Mouse (Mus musculus) hindbrain, postnatal 0 days (tissue): ENCODE data around the gene Skap1. TPM values are rescaled to one million over a fixed set of nuclear protein-coding genes. Genes with fewer than 3 reads are reported as not detected.

Source experiments
- ATAC-seq: fragments of 200-750 bp; cut with Nextera tagmentation; 2 replicates; pipeline ENCODE4 v1.8.0; 2017; ENCODE audit warnings: mild to moderate bottlenecking, moderate TSS enrichment, moderate library complexity
- DNase-seq: peaks from one replicate; pipeline ENCODE4 v3.0.0-alpha.2; 2015; ENCODE audit warnings: low spot score
- H3K27ac ChIP-seq: fragments of 300-500 bp; sonication (generic); 2 replicates; pipeline ENCODE4 v1.5.1; 2014; ENCODE audit warnings: mild to moderate bottlenecking
- H3K27me3 ChIP-seq: fragments of 300-500 bp; sonication (generic); 2 replicates; pipeline ENCODE4 v1.6.1; 2014; ENCODE audit warnings: low read length, mixed read lengths; ENCODE audit not compliant: insufficient read depth
- H3K36me3 ChIP-seq: fragments of 300-500 bp; sonication (generic); 2 replicates; pipeline ENCODE4 v1.6.1; 2014; ENCODE audit warnings: low read length, mixed read lengths; ENCODE audit not compliant: insufficient read depth
- H3K4me1 ChIP-seq: fragments of 300-500 bp; sonication (generic); 2 replicates; pipeline ENCODE4 v1.6.1; 2014; ENCODE audit warnings: antibody characterized with exemption, low read length, mixed read lengths; ENCODE audit not compliant: insufficient read depth
- H3K4me2 ChIP-seq: fragments of 300-500 bp; sonication (generic); 2 replicates; pipeline ENCODE4 v1.6.1; 2014; ENCODE audit warnings: low read depth, mild to moderate bottlenecking, low read length, moderate library complexity, mixed read lengths
- H3K4me3 ChIP-seq: fragments of 300-500 bp; sonication (generic); 2 replicates; pipeline ENCODE4 v1.5.1; 2014; ENCODE audit warnings: low read length
- H3K9ac ChIP-seq: fragments of 300-500 bp; sonication (generic); replicated peaks from 2 replicates; pipeline ENCODE4 v1.6.1; 2014; ENCODE audit warnings: mild to moderate bottlenecking, low read length, moderate library complexity, mixed read lengths
- H3K9me3 ChIP-seq: fragments of 300-500 bp; sonication (generic); 2 replicates; pipeline ENCODE4 v1.6.1; 2016; ENCODE audit warnings: low read length, mixed read lengths
- CTCF ChIP-seq: IDR thresholded peaks from 2 replicates; pipeline ENCODE4 v1.5.1; 2016; ENCODE audit warnings: antibody characterized with exemption, control low read depth, low read depth
- WGBS: fragments of 180-500 bp; shearing (Covaris S2); extraction: QIAGEN DNeasy Blood & Tissue Kit; methylation state at CpG from one replicate; pipeline ENCODE4 v1.1.7; 2014; 5-methylcytosine and 5-hydroxymethylcytosine counted together
- polyA plus RNA-seq: library from polyadenylated mRNA; unstranded; fragments of >200 nt; fragmentation: Nextera tagmentation; extraction: Ambion mirVana; gene quantifications from 2 replicates; pipeline ENCODE4 v1.2.1, GENCODE M21; 2015
- total RNA-seq: library from RNA; depleted of rRNA; stranded (reverse); fragments of >200 nt; gene quantifications from 2 replicates; pipeline ENCODE4 v1.2.3, GENCODE M21; 2014; rRNA removed

Skap1 gene
- 0.83 and 2.5 TPM in 2 replicates for total RNA-seq
- polyA plus RNA-seq = 5.7 and 7.4 TPM in 2 replicates

DNA sequence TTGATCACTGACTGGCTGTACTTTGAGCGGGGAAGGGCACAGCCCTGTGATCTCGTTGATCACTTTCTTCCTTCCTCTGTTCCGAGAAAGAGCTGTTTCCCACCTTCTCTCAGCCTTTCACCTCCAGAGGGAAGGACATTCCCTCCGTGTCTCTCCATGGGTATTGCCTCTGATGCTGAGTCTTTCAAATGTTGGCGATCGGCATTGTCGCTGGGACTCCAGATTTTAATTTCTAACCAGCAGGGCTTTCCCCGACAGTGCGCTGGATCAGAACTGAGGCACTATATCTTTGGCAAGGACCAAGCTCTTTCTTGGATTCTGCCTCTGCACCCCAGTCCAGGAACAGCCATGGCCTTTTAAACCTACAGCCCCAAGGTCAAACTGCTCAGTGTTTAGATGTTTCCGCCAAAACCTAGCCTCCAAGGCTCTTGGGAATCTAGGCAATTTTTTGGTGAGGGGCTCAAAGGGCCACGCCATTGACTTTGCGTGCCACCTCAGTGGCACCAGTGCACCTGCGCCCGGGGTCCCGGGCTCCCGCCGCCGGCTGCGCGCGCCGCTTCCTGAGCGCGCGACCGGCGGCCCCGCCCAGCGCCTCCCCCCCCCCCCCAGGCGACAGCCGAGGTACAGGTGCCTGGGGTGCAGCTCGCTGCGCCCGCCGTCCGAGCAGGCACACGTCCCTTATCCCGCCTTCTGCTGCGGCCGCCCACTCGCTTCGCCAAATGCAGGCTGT lies at the start of gene Skap1:
Skap1 (plus strand) TSS at position 608 of the 730 bp plus-strand sequence.
- H3K9ac ChIP-seq = no peak within 1 kb of the TSS; the same call in 1 of the 2 replicates
- no peaks in the 10 kb centered on the region for H3K9me3 ChIP-seq
- no peak for DNase-seq
- H3K27me3 ChIP-seq = no peaks in the 10 kb centered on the region
- peak within 1 kb of the TSS; percentile 65 for H3K4me2 ChIP-seq
- TF ChIP-seq CTCF = no peak
- WGBS = 6% methylated on average over 39 of the region's 42 CpGs
- peaks cover 21% of the 10 kb centered on the region for H3K4me1 ChIP-seq
- no peak for ATAC-seq
- no peaks in the 10 kb centered on the region for H3K36me3 ChIP-seq
- H3K27ac ChIP-seq = no peak within 1 kb of the TSS
- peak within 1 kb of the TSS; percentile 35 for H3K4me3 ChIP-seq

DNA sequence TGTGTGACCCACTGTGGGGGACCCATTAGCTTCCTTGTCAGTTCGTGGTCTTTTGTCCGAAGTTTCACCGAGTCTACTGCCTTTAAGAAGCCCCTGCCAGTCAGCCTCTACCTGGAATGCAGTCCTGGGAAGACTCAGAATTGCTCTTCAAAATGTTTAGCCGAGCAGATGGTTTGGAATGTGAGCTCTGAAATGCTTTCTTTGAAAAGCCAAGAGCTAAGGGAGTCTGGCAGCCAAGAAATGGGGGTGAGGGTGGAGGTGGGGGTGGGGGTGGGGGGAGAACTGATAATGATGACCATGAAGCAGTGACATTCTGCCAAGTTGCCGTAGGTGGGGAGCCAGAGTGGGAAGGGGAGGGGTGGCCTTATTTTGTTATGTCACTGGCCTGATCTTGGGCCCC lies 43.3 kb upstream of the Skap1 start:
- no peak overlapping the region for H3K4me3 ChIP-seq
- H3K9me3 ChIP-seq = no peaks in the 10 kb centered on the region
- H3K27ac ChIP-seq = no peak overlapping the region
- DNase-seq (no peak), ATAC-seq (no peak)
- no peak overlapping the region for H3K9ac ChIP-seq
- peaks cover 4% of the 10 kb centered on the region; the same call in 1 of the 2 replicates for H3K4me1 ChIP-seq
- no peaks in the 10 kb centered on the region for H3K36me3 ChIP-seq
- WGBS = 33% methylated on average over 5 of the region's 5 CpGs
- H3K27me3 ChIP-seq = no peaks in the 10 kb centered on the region
- no peak overlapping the region for H3K4me2 ChIP-seq
- TF ChIP-seq CTCF = no peak

DNA sequence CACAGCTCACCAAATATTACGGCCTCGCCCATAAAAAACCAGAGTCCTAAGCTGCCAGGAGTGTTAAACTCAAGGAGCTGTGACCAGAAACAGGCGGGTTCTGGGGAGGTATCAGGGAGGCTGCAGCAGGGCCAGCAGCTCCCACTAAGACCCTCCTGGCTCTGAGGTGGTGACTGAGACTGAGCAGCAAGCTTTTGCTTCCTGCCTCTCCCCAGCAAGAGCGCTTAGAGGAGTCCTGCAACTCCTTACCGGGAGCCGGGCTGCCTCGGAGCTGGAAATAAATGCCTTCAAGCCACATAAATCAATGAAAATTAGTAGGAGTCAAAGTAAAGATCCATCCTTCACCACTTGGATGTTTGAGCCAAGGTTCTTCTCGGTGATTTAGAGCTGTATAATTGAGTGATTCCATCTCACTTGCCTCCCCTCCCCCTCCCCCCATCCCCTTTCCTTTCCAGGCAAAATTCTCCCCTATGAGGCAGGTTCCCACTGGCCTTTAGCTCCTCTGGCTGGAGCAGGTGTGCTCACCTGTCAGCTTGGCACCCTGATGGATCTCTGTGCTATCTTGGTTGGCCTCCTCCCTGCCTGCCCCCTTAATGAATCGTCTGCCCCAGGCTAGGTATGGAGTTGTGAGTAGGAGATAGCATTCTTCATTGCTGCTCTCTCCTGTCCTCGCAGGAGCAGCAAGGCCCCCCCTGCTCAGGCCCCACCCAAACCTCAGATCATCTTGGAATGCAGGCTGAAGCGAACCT lies 42.7 kb upstream of the Skap1 start:
- H3K27ac ChIP-seq = no peak overlapping the region
- no peaks in the 10 kb centered on the region for H3K27me3 ChIP-seq
- peaks cover 4% of the 10 kb centered on the region; the same call in 1 of the 2 replicates for H3K4me1 ChIP-seq
- H3K9ac ChIP-seq = no peak overlapping the region
- DNase-seq = no peak
- H3K36me3 ChIP-seq = no peaks in the 10 kb centered on the region
- no peaks in the 10 kb centered on the region for H3K9me3 ChIP-seq
- no peak for TF ChIP-seq CTCF
- no peak overlapping the region for H3K4me2 ChIP-seq
- WGBS = 52% methylated on average over 11 of the region's 11 CpGs
- H3K4me3 ChIP-seq = no peak overlapping the region
- no peak for ATAC-seq

DNA sequence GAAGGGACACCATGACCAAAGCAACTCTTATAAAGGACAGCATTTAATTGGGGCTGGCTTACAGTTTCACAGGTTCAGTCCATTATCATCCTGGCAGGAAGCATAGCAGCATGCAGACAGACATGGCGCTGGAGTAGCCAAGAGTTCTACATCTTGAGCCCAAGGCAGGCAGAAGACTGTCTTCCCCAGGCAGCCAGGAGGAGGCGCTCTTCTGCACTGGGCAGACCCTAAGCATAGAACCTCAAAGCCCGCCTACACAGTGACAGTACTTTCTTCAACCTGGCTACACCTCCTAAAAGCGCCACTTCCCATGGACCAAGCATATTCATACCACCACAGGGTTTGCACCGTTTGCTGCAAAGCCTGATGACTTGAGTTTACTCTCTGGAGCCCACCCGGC lies 39.2 kb upstream of the Skap1 start:
- ATAC-seq (no peak), DNase-seq (no peak)
- Histone ChIP-seq H3K27me3 (no peaks in the 10 kb centered on the region), H3K9me3 (no peaks in the 10 kb centered on the region), H3K4me3 (no peak overlapping the region), H3K36me3 (no peaks in the 10 kb centered on the region), H3K27ac (no peak overlapping the region), H3K9ac (no peak overlapping the region), H3K4me2 (no peak overlapping the region), H3K4me1 (peaks cover 4% of the 10 kb centered on the region; the same call in 1 of the 2 replicates)
- TF ChIP-seq CTCF = no peak
- 92% methylated on average over 6 of the region's 6 CpGs for WGBS

DNA sequence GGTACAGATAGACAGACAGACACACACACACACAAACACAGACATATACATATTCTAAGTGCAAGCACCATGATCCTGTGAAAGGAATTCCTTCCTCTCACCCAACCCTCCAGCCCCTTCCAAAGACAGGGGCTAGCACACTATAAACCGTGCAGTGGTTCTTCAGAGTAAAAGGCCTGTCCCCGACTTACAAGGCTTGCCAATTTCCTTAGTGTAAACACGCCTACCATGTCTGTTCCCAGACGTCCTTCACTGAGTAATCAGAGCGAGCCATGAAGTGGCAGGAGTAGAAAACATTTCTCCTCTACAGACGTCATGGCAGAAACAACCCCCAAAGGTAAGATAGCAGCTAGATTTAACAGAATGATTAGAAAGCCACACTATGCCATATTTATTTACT lies 38.2 kb upstream of the Skap1 start:
- TF ChIP-seq CTCF = no peak
- no peak overlapping the region for H3K4me3 ChIP-seq
- no peaks in the 10 kb centered on the region for H3K9me3 ChIP-seq
- peaks cover 4% of the 10 kb centered on the region; the same call in 1 of the 2 replicates for H3K4me1 ChIP-seq
- no peak overlapping the region for H3K27ac ChIP-seq
- H3K9ac ChIP-seq = no peak overlapping the region
- no peaks in the 10 kb centered on the region for H3K36me3 ChIP-seq
- 72% methylated on average over 6 of the region's 6 CpGs for WGBS
- no peak for ATAC-seq
- DNase-seq = no peak
- H3K27me3 ChIP-seq = no peaks in the 10 kb centered on the region
- H3K4me2 ChIP-seq = no peak overlapping the region

DNA sequence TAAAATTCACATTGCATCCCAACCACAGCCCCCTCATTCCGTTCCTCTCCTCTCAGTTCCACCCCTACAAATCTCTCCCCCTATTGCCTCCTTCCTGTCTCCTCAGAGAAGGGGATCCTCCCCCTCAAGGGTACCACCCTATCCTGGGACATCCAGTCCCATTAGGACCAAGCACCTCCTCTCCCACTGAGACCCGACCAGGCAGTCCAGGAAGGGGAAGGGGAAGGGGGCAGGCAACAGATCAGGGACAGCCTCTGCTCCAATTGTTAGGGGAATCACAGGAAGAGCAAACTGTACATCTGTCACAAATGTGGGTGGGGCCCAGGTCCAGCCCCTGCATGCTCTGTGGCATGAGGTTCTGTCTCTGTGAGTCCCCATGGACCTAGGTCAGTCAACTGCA lies 37.6 kb upstream of the Skap1 start:
- no peak for TF ChIP-seq CTCF
- Histone ChIP-seq H3K4me2 (no peak overlapping the region), H3K27ac (no peak overlapping the region), H3K36me3 (no peaks in the 10 kb centered on the region), H3K4me1 (no peaks in the 10 kb centered on the region), H3K4me3 (no peak overlapping the region), H3K9ac (no peak overlapping the region), H3K9me3 (no peaks in the 10 kb centered on the region), H3K27me3 (no peaks in the 10 kb centered on the region)
- ATAC-seq (no peak), DNase-seq (no peak)
- WGBS = 65% methylated on average over 2 of the region's 2 CpGs
